Mouse (Mus musculus) hindbrain, postnatal 0 days (tissue): ENCODE data around the gene Msh5. TPM values are rescaled to one million over a fixed set of nuclear protein-coding genes. Genes with fewer than 3 reads are reported as not detected.
"Not testable (repeated sequence)": the region's sequence is repeated elsewhere in the genome, so short reads cannot be mapped to it uniquely, and the experiment has no call there.

Source experiments
- ATAC-seq: fragments of 200-750 bp; cut with Nextera tagmentation; 2 replicates; pipeline ENCODE4 v1.8.0; 2017; ENCODE audit warnings: mild to moderate bottlenecking, moderate TSS enrichment, moderate library complexity
- DNase-seq: peaks from one replicate; pipeline ENCODE4 v3.0.0-alpha.2; 2015; ENCODE audit warnings: low spot score
- H3K27ac ChIP-seq: fragments of 300-500 bp; sonication (generic); 2 replicates; pipeline ENCODE4 v1.5.1; 2014; ENCODE audit warnings: mild to moderate bottlenecking
- H3K27me3 ChIP-seq: fragments of 300-500 bp; sonication (generic); 2 replicates; pipeline ENCODE4 v1.6.1; 2014; ENCODE audit warnings: low read length, mixed read lengths; ENCODE audit not compliant: insufficient read depth
- H3K36me3 ChIP-seq: fragments of 300-500 bp; sonication (generic); 2 replicates; pipeline ENCODE4 v1.6.1; 2014; ENCODE audit warnings: low read length, mixed read lengths; ENCODE audit not compliant: insufficient read depth
- H3K4me1 ChIP-seq: fragments of 300-500 bp; sonication (generic); 2 replicates; pipeline ENCODE4 v1.6.1; 2014; ENCODE audit warnings: antibody characterized with exemption, low read length, mixed read lengths; ENCODE audit not compliant: insufficient read depth
- H3K4me2 ChIP-seq: fragments of 300-500 bp; sonication (generic); 2 replicates; pipeline ENCODE4 v1.6.1; 2014; ENCODE audit warnings: low read depth, mild to moderate bottlenecking, low read length, moderate library complexity, mixed read lengths
- H3K4me3 ChIP-seq: fragments of 300-500 bp; sonication (generic); 2 replicates; pipeline ENCODE4 v1.5.1; 2014; ENCODE audit warnings: low read length
- H3K9ac ChIP-seq: fragments of 300-500 bp; sonication (generic); replicated peaks from 2 replicates; pipeline ENCODE4 v1.6.1; 2014; ENCODE audit warnings: mild to moderate bottlenecking, low read length, moderate library complexity, mixed read lengths
- H3K9me3 ChIP-seq: fragments of 300-500 bp; sonication (generic); 2 replicates; pipeline ENCODE4 v1.6.1; 2016; ENCODE audit warnings: low read length, mixed read lengths
- CTCF ChIP-seq: IDR thresholded peaks from 2 replicates; pipeline ENCODE4 v1.5.1; 2016; ENCODE audit warnings: antibody characterized with exemption, control low read depth, low read depth
- WGBS: fragments of 180-500 bp; shearing (Covaris S2); extraction: QIAGEN DNeasy Blood & Tissue Kit; methylation state at CpG from one replicate; pipeline ENCODE4 v1.1.7; 2014; 5-methylcytosine and 5-hydroxymethylcytosine counted together
- polyA plus RNA-seq: library from polyadenylated mRNA; unstranded; fragments of >200 nt; fragmentation: Nextera tagmentation; extraction: Ambion mirVana; gene quantifications from 2 replicates; pipeline ENCODE4 v1.2.1, GENCODE M21; 2015
- total RNA-seq: library from RNA; depleted of rRNA; stranded (reverse); fragments of >200 nt; gene quantifications from 2 replicates; pipeline ENCODE4 v1.2.3, GENCODE M21; 2014

Msh5 gene
- total and polyA plus RNA-seq, 2 experiments from 2014 or later: 3.1 to 6.4 TPM

GRCm38 (mm10) chr17:34998526-34999430 lies 47.8 kb downstream of the Msh5 start:
- H3K27me3 ChIP-seq: no peaks in the 10 kb centered on the region
- ATAC-seq: no peak
- no peak overlapping the region for H3K27ac ChIP-seq
- H3K4me2 ChIP-seq: no peak overlapping the region
- H3K9ac ChIP-seq: no peak overlapping the region
- TF ChIP-seq CTCF: no peak
- DNase-seq: no peak
- no peaks in the 10 kb centered on the region for H3K36me3 ChIP-seq
- peaks cover 6% of the 10 kb centered on the region for H3K4me1 ChIP-seq
- no peaks in the 10 kb centered on the region for H3K9me3 ChIP-seq
- WGBS: 93% methylated on average over 15 of the region's 15 CpGs
- no peak overlapping the region for H3K4me3 ChIP-seq

GRCm38 (mm10) chr17:34997142-34997483 lies 49.4 kb downstream of the Msh5 start:
- H3K4me3 ChIP-seq: no peak overlapping the region
- H3K4me2 ChIP-seq: no peak overlapping the region
- WGBS: 78% methylated on average over 5 of the region's 5 CpGs
- no peak overlapping the region for H3K27ac ChIP-seq
- H3K4me1 ChIP-seq: no peaks in the 10 kb centered on the region
- DNase-seq (no peak), ATAC-seq (no peak)
- no peak for TF ChIP-seq CTCF
- no peaks in the 10 kb centered on the region for H3K9me3 ChIP-seq
- no peaks in the 10 kb centered on the region for H3K36me3 ChIP-seq
- no peak overlapping the region for H3K9ac ChIP-seq
- H3K27me3 ChIP-seq: no peaks in the 10 kb centered on the region

- no peaks in the 10 kb centered on the region for H3K9me3 ChIP-seq
- H3K9ac ChIP-seq: no peak overlapping the region
- no peak for DNase-seq
- no peaks in the 10 kb centered on the region for H3K4me1 ChIP-seq
- H3K36me3 ChIP-seq: no peaks in the 10 kb centered on the region
- no peak overlapping the region for H3K4me3 ChIP-seq
- no peak for TF ChIP-seq CTCF
- no peak overlapping the region for H3K4me2 ChIP-seq
- no peaks in the 10 kb centered on the region for H3K27me3 ChIP-seq
- no peak overlapping the region for H3K27ac ChIP-seq
- ATAC-seq: no peak
- 83% methylated on average over 12 of the region's 14 CpGs for WGBS
Measured at GRCm38 (mm10) chr17:34996411-34997141, 50.0 kb downstream of the Msh5 start.

DNA sequence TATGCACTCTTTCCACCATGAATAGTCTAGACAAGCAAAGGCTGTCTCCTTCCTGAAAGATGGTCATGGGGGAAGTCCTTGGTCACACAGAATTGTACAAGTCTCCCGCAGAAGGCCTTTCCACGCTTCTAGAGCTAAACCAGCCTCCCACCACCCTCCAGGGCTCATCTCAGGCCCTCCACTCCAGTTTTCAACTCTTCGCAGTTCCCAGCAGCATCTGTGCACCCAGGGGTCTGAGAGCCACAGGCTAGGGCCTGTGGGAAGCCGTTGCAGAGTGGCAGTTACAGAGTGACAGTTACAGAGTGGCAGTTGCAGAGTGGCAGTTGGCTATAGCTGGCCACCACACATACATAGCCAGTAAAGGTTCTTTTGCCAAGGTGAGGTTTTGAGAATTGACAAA lies 50.6 kb downstream of the Msh5 start:
- not testable (repeated sequence) for H3K9me3 ChIP-seq, H3K27me3 ChIP-seq, DNase-seq, H3K9ac ChIP-seq, ATAC-seq, H3K4me1 ChIP-seq, H3K36me3 ChIP-seq, H3K4me2 ChIP-seq, H3K27ac ChIP-seq, H3K4me3 ChIP-seq
- 96% methylated on average over 4 of the region's 4 CpGs for WGBS

GRCm38 (mm10) chr17:34995192-34995591 lies 51.4 kb downstream of the Msh5 start:
- H3K27me3 ChIP-seq, ATAC-seq, H3K9me3 ChIP-seq, H3K36me3 ChIP-seq, H3K4me1 ChIP-seq, H3K4me2 ChIP-seq, H3K9ac ChIP-seq, H3K4me3 ChIP-seq, DNase-seq, H3K27ac ChIP-seq: not testable (repeated sequence)
- 90% methylated on average over 4 of the region's 4 CpGs for WGBS

GRCm38 (mm10) chr17:34994751-34995150 lies 51.8 kb downstream of the Msh5 start:
- H3K4me2 ChIP-seq: no peak overlapping the region
- no peaks in the 10 kb centered on the region for H3K9me3 ChIP-seq
- H3K27ac ChIP-seq: no peak overlapping the region
- TF ChIP-seq CTCF: no peak
- no peaks in the 10 kb centered on the region for H3K4me1 ChIP-seq
- DNase-seq: no peak
- 0 out of 2 replicates have a peak, but pooled peaks cover 3% of the 10 kb centered on the region for H3K36me3 ChIP-seq
- no peak overlapping the region for H3K4me3 ChIP-seq
- ATAC-seq: no peak
- H3K27me3 ChIP-seq: no peaks in the 10 kb centered on the region
- no peak overlapping the region for H3K9ac ChIP-seq

GRCm38 (mm10) chr17:34984218-34984617 lies 62.3 kb downstream of the Msh5 start:
- Histone ChIP-seq H3K27me3 (no peaks in the 10 kb centered on the region), H3K27ac (no peak overlapping the region), H3K9me3 (no peaks in the 10 kb centered on the region), H3K36me3 (peaks cover 16% of the 10 kb centered on the region; the same call in 1 of the 2 replicates), H3K4me2 (no peak overlapping the region), H3K4me1 (peaks cover 7% of the 10 kb centered on the region), H3K4me3 (no peak overlapping the region), H3K9ac (no peak overlapping the region)
- WGBS: 71% methylated on average over 2 of the region's 2 CpGs
- TF ChIP-seq CTCF: peak; percentile 75
- peak; percentile 56 for DNase-seq
- no peak for ATAC-seq
